8 mouse cellular contexts compared by ENCODE assay signal in genomic region chrX:151800701-151801511, GRCm38 (mm10). TPM values are rescaled to one million over a fixed set of nuclear protein-coding genes. Genes with fewer than 3 reads are reported as not detected.
DNase-seq lines count a peak whose midpoint lies in the region; ATAC-seq and TF ChIP-seq lines count a peak whose summit lies in the region.

Gene Huwe1, plus strand, starts transcription at chrX:151800807.

- H3K4me3 ChIP-seq in ES-E14 (ENCODE audit: insufficient read depth in 1 of 2, low read depth in 1 of 2, low read length in 2 of 2, poor library complexity in 1 of 2, severe bottlenecking in 1 of 2), result peak within 1 kb of the TSS; percentile 63 to 81
- H3K4me3 ChIP-seq in forebrain, embryonic 16.5 days (replicated peaks; ENCODE audit: low read length), result peak within 1 kb of the TSS; percentile 43
- peak within 1 kb of the TSS; percentile 86 for H3K4me3 ChIP-seq in lung, adult 2 months (replicated peaks; ENCODE audit: extremely low read depth, low read depth, low read length)

- no peaks in the 10 kb centered on the region for H3K9me3 ChIP-seq in ES-E14 (ENCODE audit: control insufficient read depth, insufficient read depth, low read depth, low read length)
- no peaks in the 10 kb centered on the region for H3K9me3 ChIP-seq in forebrain, embryonic 16.5 days (ENCODE audit: control insufficient read depth, low read length)

- H3K27ac ChIP-seq in ES-E14 (ENCODE audit: insufficient read depth, low read depth, low read length, poor library complexity, severe bottlenecking), result peak within 1 kb of the TSS; percentile 79
- peak within 1 kb of the TSS; percentile 95 for H3K27ac ChIP-seq in forebrain, embryonic 16.5 days (ENCODE audit: low read length)

- peak within 1 kb of the TSS; percentile 42 for H3K4me2 ChIP-seq in forebrain, embryonic 16.5 days (ENCODE audit: low read length)

- no peak for TF ChIP-seq CTCF in lung, adult 2 months (IDR thresholded peaks at IDR 0.05; ENCODE audit: insufficient read depth, low read length)

- in situ Hi-C loops in ES-E14 (cut with MboI; ENCODE audit: low sequenced_read_pairs in 2 of 2, unreplicated experiment in 2 of 2), result no loop called here

- H3K4me1 ChIP-seq in ES-E14 (ENCODE audit: control insufficient read depth in 2 of 2, insufficient read depth in 2 of 2, low read length in 2 of 2, poor library complexity in 1 of 2), result no peaks in the 10 kb centered on the region; a peak in 1 of 4 replicates
- peaks cover 3% of the 10 kb centered on the region; the same call in 1 of the 2 replicates for H3K4me1 ChIP-seq in forebrain, embryonic 16.5 days (replicated peaks; ENCODE audit: control insufficient read depth, insufficient read depth, low read length)
- H3K4me1 ChIP-seq in lung, adult 2 months (ENCODE audit: control insufficient read depth, insufficient read depth, low read length), result no peaks in the 10 kb centered on the region; the same call in 1 of the 2 replicates

- intact Hi-C loops in heart, postnatal 25 days (cut with DNase I), result loop anchor here (5.0 kb wide), 1 partner anchor 201 kb away; the partner anchor contains the start of gene Hsd17b10

- 18% methylated on average over 32 of the region's 36 CpGs for WGBS in forebrain, embryonic 16.5 days
- WGBS in lung, adult 2 months, result 29% methylated on average over 36 of the region's 36 CpGs

- no peaks in the 10 kb centered on the region for H3K27me3 ChIP-seq in forebrain, embryonic 16.5 days (replicated peaks; ENCODE audit: control insufficient read depth, insufficient read depth, low read length)

- no peaks in the 10 kb centered on the region for H3K36me3 ChIP-seq in ES-E14 (ENCODE audit: control insufficient read depth, insufficient read depth, low read length, poor library complexity, severe bottlenecking)
- no peaks in the 10 kb centered on the region for H3K36me3 ChIP-seq in forebrain, embryonic 16.5 days (ENCODE audit: control insufficient read depth, insufficient read depth)

- H3K9ac ChIP-seq in ES-E14 (ENCODE audit: insufficient read depth, low read depth, low read length, poor library complexity, severe bottlenecking), result peak within 1 kb of the TSS; percentile 89
- peak within 1 kb of the TSS; percentile 63 for H3K9ac ChIP-seq in forebrain, embryonic 16.5 days (replicated peaks; ENCODE audit: low read depth, low read length)

- peak; percentile 33 for ATAC-seq in forebrain, embryonic 16.5 days
- no peak for ATAC-seq in neutrophil, adult 5-6 weeks (ENCODE audit: extremely low read depth, insufficient number of reproducible peaks, low FRiP score, poor library complexity, severe bottlenecking)

- DNase-seq in ES-E14 (ENCODE audit: low read depth, low spot score), result peak; percentile 34
- DNase-seq in cerebellum, adult 11-12 months, result peak; percentile 80
- DNase-seq in heart, postnatal 25 days (ENCODE audit: low spot score), result peak; percentile 10
- DNase-seq in layer of hippocampus, adult 18-20 months (ENCODE audit: low spot score in 2 of 2), result peak; percentile 48 to 65
- peak; percentile 54 for DNase-seq in lung, adult 2 months
- DNase-seq in testis, postnatal 14 days (ENCODE audit: low spot score), result peak; percentile 49

- TF ChIP-seq POLR2A in lung, adult 2 months (IDR thresholded peaks at IDR 0.05; ENCODE audit: borderline replicate concordance, extremely low read depth, low read depth, low read length), result peak; percentile 25; the same call in 1 of the 2 replicates

TF ChIP-seq in ES-E14, 5 proteins besides CTCF, POLR2A, EP300 and RAD21:
- TF ChIP-seq ZNF384 (IDR thresholded peaks at IDR 0.05; ENCODE audit: low read depth, low read length) (no peak), ZC3H11A (IDR thresholded peaks at IDR 0.05; ENCODE audit: borderline replicate concordance, low read depth, low read length) (no peak), CHD2 (IDR thresholded peaks at IDR 0.05; ENCODE audit: low read depth, low read length) (no peak), MAFK (IDR thresholded peaks at IDR 0.05; ENCODE audit: insufficient read depth, low read depth, low read length) (no peak), HCFC1 (IDR thresholded peaks at IDR 0.05; ENCODE audit: borderline replicate concordance, insufficient read depth, low read length) (no peak)
TF ChIP-seq in ES-E14: peak in this region for 0.

RNA-seq across cellular contexts. Expression of gene Huwe1, which starts in this region (rescaled TPM):
- total RNA-seq in ES-E14 (2012; rRNA removed), result 304 and 351 TPM in 2 replicates
- polyA plus RNA-seq in forebrain, embryonic 16.5 days (2015; fragmentation: Nextera tagmentation; extraction: Ambion mirVana), result 62.4 and 65.5 TPM in 2 replicates
- 100 to 1,000 TPM; 153 to 169 TPM for total RNA-seq in heart, postnatal 25 days (2021)
- total RNA-seq in layer of hippocampus, adult 18-20 months (2021), result 100 to 1,000 TPM; 249 to 259 TPM
- 45.0 and 55.2 TPM in 2 replicates for polyA plus RNA-seq in lung, adult 2 months (2012; rRNA removed)
- total RNA-seq in neutrophil, adult 5-6 weeks (2017), result 151 and 155 TPM in 2 replicates

Comparison
In these comparisons a context has a peak if more than half of its experiments do, and no peak if none do; other contexts are left out.
1. DNase-seq: peak in every context shown above with its lines; median percentile 80 in cerebellum, adult 11-12 months; 56 in layer of hippocampus, adult 18-20 months; 54 in lung, adult 2 months; 49 in testis, postnatal 14 days; 34 in ES-E14; 10 in heart, postnatal 25 days.